Mouse (Mus musculus) neural tube, embryonic 10.5 days (tissue): ENCODE results near the gene Hcn4.

Experiments
- DNase-seq: peaks from one replicate; pipeline ENCODE4 v3.0.0-alpha.2; 2017; ENCODE audit warnings: low spot score; ENCODE audit errors: extremely low spot score

Gene Hcn4

DNA sequence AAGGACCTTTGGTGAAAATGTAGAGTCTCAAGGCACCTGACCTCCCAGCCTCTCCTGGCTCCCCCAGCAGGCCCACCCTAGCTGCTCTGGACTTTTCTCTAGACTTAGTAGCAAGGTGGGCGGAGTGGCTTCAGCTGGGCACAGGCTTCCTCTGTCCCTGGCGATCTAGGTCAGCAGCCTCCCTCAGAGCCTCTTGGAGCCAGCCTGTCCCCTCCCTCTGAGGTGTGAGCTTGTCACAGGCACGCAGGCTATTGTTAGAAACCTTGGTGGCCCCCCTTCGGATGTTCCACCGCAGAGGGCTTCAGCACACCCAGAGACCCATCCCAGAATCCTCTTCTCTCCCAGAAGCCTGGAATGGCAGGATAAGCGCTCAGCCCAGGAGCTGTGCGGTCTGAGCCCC, 24.5 kb downstream of the Hcn4 start:
- no peak for DNase-seq

DNA sequence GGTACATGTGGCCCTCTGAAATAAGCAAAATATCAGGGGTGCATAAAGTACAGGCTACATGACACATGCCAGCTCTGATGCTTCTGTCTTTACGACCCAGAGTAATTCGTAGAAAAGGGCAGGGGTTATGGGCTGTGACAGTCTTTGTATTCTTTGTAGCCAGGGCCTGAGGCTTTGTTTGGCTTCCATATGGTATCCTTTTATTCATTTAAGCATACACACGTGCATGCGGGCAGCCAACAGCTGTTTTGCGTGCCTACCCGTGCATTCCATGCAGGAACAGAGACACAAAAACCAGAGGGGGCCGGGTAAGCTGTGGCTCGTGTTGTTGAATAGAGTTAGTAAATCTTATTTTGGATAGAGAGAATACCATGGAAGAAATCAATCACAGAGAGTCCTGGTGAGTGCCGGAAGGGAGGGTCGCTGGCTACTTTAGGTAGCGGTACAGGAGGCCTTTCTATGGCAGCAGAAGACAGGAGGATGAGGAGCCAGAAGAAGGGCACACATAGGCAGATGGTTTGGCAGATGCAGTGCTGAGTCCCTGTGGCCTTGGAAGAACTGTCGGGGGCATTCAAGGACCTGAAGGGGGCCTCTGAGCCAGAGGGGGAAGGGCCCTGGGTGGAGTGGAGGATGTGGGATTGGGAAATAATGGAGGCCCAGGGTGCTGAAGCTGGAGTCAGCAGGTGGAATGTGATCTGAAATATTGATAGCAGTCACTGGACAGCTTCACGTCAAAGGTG, 26.5 kb downstream of the Hcn4 start:
- no peak for DNase-seq

DNA sequence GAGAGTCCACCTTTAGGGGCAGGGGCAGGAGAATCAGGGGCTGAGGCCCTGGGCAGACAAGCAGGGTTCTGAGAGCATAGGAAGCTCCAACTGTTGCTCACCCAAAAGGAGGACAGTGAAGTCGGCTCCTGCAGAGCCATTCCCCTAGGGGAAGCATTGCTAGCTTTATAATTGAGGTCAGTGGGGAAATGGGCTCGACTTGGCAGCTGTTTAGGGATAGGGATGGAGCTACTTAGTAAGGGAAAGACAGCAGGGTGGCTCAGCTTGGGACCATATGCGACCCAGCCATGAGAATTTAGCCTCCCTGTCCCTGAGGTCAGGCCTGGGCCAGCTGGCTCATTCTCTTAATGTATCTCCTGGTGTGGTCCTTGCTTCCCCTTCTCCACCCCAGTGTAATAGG, 31.7 kb downstream of the Hcn4 start:
- no peak for DNase-seq

DNA sequence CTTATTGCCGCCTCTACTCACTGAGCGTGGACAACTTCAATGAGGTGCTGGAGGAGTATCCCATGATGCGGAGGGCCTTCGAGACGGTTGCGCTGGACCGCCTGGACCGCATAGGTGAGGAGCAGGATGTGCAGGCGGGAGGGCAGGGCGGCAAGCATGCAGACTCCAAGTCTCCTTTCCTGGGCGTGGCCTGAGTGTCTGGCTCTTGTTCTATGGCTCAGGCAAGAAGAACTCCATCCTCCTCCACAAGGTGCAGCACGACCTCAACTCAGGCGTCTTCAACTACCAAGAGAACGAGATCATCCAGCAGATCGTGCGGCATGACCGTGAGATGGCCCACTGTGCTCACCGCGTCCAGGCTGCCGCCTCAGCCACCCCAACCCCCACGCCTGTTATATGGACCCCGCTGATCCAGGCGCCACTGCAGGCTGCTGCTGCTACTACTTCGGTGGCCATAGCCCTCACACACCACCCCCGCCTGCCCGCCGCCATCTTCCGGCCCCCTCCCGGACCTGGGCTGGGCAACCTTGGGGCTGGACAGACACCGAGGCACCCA, 35.9 kb downstream of the Hcn4 start:
- no peak for DNase-seq

DNA sequence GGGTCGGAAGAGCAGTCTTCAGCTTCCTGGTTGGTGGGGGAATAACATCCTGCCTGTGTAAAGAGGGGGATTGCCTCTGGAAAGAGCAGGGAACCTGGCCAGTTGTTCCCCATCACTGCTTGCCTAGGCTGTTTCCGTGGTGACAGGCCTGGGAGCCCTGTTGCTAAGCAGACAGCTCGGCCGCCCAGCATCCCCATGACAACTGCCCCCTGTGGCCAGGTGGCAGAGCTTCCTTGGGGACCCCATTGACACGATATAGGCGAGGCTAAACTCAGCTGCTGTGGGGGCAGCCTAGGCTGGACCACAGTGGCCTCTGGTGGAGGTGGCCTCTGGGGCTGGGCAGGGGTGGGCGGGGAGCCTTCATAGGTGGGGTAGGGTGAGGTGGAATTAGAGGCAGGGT, 40.6 kb downstream of the Hcn4 start:
- DNase-seq = no peak

DNA sequence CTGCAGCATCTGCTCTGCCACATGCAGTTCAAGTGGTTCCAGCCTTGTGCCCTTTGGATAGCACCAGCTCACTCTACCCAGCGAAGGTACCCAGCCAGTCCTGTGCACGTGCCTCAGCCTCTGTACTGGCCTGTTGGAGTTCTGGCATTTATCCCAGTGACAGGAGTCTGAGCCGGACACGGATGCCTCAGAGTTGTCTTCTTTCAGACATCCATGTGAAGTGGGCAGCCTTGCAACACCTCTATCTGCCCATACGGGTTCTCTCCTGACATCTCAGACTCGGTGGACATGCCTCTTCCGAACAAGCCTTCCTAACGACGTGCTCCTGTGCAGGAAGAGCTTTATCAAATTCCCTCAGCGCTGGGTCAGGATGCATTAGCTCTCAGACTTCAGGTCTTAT, 47.9 kb downstream of the Hcn4 start:
- no peak for DNase-seq

DNA sequence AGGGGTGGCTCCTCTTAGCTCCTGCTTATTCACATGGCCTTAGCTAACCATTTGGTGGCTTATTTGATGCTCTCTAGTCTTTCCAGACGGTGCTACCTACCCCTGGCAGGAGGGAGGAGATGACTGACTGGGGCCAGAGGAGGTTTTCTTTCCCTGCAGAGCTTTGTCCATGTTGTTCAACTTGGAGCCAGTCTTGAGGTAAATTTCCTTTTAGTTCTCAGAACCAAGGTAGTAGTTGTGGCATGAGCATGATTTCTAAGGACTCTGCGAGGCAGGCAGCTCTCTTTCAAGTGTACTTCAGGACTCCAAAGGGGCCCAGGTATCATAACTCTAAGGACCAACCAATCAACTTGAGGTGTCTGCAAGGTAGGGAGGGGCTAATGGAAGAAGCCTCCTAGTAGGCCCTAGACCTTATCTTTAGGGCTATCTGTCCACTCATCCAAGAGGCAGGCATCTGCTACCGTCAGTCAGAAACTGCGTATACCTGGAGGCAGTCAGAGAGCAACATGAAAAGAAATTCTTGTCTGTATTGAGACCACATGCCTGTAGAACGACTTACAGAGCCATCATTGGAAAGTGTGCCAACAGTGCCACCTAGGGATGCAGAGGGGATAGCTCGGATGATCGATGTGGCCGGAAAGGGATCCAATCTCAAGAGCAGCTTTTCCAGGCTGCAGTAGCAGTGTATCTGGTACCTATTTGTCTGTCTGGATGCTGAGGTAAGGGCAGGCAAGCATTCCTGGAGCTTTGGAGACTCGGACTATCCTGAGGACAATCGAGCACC, 50.5 kb downstream of the Hcn4 start:
- DNase-seq = peak; percentile 40

DNA sequence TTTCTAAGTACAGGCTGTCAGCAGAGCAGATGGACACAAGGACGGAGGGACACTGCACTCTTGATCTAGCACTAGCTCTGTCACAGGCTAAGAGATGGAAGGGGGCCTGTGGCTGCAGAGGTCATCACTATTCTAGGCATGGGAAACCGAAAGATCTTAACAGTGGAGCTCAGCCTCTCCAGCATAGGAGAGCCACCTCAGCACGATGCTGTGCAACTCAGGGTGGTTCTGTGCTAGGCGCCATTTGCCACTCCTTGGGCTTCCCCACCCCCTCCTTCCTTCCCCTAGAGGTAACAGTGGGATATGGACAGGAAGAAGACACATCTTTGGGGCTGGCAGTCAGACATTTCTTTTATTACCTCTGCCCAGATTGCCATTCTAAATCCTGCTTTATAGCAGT, 51.1 kb downstream of the Hcn4 start:
- DNase-seq = no peak

DNA sequence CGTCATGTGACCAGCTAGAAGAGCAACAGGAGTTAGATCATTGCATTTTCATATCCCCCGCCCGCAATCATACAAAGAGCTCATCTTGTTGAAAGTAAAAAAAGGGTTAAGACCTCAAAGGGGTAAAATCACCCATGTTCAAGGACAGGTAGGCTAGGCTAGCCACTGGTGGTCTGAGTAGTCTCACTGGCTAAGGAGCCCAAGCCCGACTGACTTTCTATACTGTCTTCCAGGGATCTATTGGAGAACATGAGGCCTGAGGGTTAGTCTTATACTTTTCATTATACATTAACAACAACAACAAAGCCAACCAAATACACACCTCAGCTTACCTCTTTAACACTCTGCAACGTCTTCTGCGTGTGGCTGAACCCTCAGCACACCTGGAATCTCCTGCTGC, 52.2 kb downstream of the Hcn4 start:
- no peak for DNase-seq

DNA sequence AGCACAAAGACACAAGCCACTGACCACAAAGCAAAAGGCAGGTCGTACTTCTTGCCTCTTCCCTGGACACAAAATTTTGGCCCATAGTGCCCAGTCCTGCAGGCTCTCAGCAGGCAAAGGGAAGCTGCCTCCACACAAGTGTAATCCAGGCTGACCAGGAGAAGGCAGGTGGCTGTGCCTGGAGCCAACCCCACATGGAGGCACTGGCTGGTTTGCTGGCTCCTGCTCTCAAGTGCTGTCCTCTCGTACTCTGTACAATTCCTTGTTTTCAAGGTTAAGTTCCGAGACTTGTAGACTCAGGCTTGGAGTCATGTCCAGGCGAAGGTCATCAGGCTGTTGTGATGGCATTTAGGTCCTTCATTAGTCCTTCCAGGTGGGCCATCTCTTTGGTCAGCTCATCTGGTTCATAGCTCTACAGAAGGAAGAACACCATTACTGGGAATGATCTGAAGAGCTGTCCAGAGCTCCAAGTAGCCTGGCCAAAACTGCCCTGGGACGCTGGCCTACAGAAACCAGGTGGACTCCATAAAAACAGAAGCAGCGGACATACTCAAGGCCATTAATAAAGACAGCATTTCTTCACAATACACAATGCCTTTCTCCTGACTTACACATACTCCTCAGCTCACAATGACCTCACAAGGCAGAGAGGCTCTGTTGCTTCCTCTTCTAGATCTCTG, 53.9 kb downstream of the Hcn4 start:
- DNase-seq = no peak

DNA sequence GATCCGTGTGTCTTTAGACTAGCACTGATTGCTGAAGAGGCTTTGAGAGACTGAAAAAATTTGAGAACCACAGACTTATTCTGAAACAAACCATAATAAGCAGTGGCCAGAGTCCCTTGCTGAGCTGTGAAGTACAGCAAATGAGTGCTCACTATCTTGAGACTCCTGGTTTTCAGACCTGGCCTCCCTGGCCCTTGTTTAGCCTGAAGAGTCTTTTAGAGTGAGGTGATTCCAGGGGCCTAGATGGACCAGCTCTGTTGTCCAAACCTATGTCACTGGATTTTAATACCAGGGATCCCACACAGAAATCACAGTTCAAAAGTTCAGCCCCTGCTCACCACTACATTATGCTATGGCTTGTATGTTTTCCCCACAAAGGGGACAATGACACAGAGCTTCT, 56.6 kb downstream of the Hcn4 start:
- no peak for DNase-seq

DNA sequence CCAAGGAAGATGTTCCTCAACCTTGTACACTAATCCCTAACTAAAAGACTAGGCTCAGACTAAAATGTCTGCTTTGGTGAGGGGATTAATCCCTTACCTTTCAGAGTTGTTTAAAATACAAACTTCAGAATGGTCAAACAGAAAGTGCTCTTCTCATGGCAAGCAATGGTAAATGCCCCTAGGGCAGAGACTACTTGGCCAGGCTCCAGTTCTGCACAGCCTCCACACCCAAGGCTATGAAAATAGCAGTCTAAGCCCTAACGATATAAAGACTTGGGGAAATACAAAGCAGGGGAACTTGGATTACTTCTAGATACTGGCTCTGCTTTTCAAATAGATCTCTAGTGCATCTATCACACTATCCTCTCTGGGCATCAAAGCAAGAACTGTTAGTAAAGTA, 59.5 kb downstream of the Hcn4 start:
- DNase-seq = no peak

DNA sequence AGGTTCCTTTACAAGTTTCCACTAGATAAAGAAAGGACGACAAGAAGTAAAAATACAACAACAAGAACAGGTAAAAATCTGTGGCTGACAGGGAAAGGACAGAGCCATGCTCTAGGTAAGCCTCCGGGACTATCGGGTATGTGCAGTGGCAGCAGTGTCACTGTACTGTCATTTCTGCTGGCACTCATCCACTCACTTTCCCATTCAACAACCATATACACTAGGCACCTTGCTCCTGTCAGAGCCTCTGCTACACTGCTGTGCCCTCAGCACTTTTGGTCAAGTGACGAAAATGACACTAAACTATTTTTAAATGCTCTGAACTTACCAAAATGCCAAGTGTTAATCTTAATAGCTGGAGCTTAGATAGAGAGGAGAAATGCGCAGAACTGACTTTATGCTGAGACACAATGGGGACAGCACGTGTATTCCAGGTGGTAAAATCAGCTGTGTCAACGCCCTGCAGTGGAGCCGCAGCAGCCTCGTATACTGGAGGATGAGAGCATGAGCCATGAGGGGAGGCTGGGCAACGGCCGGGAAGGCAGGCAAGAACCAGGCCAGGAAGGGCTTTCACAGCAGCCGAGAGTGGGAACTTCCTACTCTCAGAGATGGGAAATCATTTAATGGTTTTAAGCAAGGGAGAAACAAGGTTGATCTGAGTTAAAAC, 66.7 kb downstream of the Hcn4 start:
- DNase-seq = no peak

DNA sequence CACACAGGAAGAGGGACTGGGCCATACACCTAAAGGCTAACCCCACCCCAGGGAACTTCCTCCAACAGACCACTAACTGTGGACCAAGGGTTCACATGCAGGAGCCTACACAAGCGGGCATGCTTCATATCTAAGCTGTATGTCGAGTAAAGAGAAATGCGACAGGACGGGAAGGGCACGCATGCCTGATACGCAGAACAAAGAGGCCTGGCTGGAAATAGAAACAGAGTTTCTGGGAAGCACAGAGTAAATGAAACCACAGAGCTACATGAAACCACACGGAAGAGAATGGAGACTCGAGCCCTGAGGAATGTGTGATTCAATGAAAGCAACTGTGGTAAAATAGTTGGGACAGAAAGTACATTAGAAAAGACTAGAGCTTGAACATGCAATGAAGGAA, 67.7 kb downstream of the Hcn4 start:
- DNase-seq = no peak

DNA sequence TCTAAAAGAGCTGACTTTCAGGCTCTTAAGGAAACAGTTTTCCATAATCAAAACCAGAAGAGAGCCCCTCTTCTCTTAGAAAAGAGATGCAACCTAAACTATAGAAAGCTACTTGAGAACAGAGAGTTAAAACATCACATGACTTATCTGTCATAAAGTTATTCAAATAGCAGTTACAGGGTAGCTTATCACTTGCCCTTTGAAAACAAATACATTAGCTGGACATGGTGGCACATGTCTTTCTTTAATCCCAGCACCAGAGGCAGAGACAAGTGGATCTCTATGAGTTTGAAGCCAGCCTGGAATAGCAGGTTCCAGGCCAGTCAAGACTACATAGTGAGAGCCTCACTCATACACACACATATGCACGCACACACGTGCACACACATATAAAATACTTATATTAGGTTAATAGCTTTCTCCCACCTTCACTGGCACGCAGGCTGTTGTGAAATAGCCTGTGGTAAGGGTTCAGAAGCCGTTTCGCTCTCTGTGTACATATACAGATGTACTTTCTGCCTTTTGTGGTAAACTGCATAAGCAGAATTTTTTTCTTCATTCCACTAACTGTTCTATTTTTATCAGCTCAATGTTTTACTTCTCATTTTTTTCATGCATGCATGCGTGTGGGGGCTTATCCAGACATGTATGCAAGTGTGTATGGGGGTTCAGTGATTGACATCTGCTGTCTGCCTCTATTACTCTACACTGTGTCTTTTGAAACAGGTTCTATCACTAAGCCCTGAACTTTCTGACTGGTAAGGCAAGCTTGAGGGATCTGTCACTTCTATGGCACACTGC, 68.8 kb downstream of the Hcn4 start:
- no peak for DNase-seq

DNA sequence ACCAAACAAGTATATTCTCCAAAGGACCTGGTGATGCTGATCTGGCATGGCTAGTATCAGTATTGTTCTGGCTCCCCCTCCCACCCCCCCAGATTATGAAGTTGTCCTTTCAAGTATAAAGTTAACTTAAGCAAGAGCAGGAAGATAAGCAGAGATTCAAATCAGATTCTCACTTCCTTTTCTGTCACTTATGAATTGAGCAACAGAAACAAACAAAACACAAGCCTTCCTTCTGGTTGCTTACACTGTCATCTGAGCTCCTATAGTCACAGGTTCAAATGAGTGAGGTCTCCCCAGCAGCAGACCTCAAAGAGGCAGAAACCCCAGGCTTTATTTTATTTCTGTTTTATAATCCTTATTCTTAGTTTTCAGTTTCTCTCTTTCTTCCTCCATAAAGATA, 76.4 kb downstream of the Hcn4 start:
- DNase-seq = no peak

DNA sequence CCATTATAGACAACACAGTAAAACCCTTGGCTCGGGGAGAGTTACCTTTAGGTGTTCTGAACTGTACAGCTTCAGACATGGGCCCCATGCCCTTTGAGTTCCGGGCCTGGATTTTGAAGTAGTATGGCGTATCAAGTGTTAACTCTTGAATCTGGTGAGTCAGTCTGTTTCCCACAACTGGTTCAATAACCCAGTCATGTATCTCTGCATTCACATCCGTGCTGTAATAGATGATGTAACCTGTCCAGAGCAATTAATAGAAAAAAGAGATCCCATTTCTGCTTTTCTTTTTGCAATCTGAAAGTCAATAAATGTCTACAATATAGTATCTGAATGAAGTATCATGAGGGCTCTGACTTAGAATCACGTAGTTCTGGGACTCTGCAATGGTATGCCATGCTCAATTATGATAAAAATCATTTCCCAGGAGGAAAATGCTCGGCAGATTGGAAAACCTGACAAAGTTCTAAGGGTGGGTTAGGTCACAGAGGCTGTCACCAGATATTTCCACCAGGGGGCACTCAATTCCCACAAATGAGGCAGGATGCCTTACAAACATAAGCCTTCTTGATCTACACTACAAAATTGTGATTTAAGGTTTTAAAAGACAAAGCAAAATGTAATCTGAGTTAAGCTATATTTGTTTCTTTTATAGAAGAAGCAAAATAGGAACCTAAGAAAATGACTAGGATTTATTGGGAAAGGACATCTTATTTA, 79.8 kb downstream of the Hcn4 start:
- DNase-seq = peak; percentile 47
